Mouse (Mus musculus) kidney, embryonic 14.5 days (tissue): ENCODE results near the gene Arhgef17. TPM values are rescaled to one million over a fixed set of nuclear protein-coding genes. Genes with fewer than 3 reads are reported as not detected.

ENCODE experiments used
- ATAC-seq: fragments of 200-750 bp; cut with Nextera tagmentation; 2 replicates; pipeline ENCODE4 v1.8.0; 2017; ENCODE audit warnings: moderate number of reproducible peaks, mild to moderate bottlenecking, moderate TSS enrichment, moderate library complexity; ENCODE audit not compliant: low FRiP score, low TSS enrichment
- H3K27ac ChIP-seq: fragments of 300-500 bp; sonication (generic); 2 replicates; pipeline ENCODE4 v1.5.1; 2014; ENCODE audit warnings: low read depth, mild to moderate bottlenecking, low read length, moderate library complexity, mixed read lengths
- H3K27me3 ChIP-seq: fragments of 300-500 bp; sonication (generic); 2 replicates; pipeline ENCODE4 v1.6.1; 2014; ENCODE audit warnings: mild to moderate bottlenecking, low read length; ENCODE audit not compliant: control insufficient read depth, insufficient read depth
- H3K36me3 ChIP-seq: fragments of 300-500 bp; sonication (generic); 2 replicates; pipeline ENCODE4 v1.6.1; 2014; ENCODE audit warnings: low read length, mixed read lengths; ENCODE audit not compliant: control insufficient read depth, insufficient read depth
- H3K4me1 ChIP-seq: fragments of 300-500 bp; sonication (generic); 2 replicates; pipeline ENCODE4 v1.6.1; 2014; ENCODE audit warnings: low read length, mixed read lengths; ENCODE audit not compliant: control insufficient read depth, insufficient read depth
- H3K4me2 ChIP-seq: fragments of 300-500 bp; sonication (generic); replicated peaks from 2 replicates; pipeline ENCODE4 v1.6.1; 2014; ENCODE audit warnings: low read depth, mild to moderate bottlenecking, low read length
- H3K4me3 ChIP-seq: fragments of 300-500 bp; sonication (generic); 2 replicates; pipeline ENCODE4 v1.5.1; 2014; ENCODE audit warnings: mild to moderate bottlenecking, low read length
- H3K9ac ChIP-seq: fragments of 300-500 bp; sonication (generic); 2 replicates; pipeline ENCODE4 v1.6.1; 2014; ENCODE audit warnings: low read depth, mild to moderate bottlenecking, low read length, moderate library complexity
- H3K9me3 ChIP-seq: fragments of 300-500 bp; sonication (generic); 2 replicates; pipeline ENCODE4 v1.6.1; 2016; ENCODE audit warnings: low read length; ENCODE audit not compliant: control insufficient read depth
- WGBS: fragments of 180-500 bp; shearing (Covaris S2); extraction: QIAGEN DNeasy Blood & Tissue Kit; methylation state at CpG from one replicate; pipeline ENCODE4 v1.1.7; 2014; 5-methylcytosine and 5-hydroxymethylcytosine counted together
- polyA plus RNA-seq: library from polyadenylated mRNA; unstranded; fragments of >200 nt; fragmentation: Nextera tagmentation; extraction: Ambion mirVana; gene quantifications from 2 replicates; pipeline ENCODE4 v1.2.1, GENCODE M21; 2014

Gene Arhgef17
- polyA plus RNA-seq, 1 experiment from 2014 or later, result 15.5 TPM

DNA sequence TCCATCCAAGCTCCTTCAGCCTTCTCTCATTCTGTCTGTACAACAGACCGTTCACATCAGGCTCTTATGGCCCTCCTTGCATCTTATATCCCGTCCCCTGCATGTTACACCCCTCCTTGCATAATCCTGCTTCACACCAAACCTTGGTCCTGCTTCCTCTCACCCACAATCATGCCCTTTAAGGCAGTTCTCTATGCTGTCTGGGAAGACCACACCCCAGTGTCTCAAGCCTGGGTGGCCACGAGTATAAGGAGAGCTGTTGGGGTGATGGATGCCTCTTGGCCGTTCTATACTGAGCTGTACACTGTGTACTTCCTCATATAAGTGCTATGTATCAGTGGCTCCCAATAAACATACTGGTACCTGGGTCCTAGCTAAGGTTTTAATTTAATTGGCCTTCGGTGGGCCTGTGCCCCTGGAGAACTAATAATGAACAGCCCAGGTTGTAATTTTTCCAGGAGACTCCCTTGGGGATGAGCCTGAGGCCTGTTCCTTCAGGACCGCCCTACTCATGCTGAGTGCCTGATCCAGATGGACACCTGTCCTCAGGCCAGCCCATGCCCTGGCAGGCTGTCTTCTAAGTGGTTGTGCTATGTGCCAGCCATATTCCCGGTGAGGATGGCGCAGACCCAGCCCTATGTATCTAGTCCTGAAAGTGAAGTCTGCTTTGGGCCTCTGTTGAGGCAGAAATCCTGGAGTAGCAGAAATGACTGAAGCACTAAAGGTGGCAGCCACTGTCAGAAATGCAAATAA, 61.9 kb downstream of the Arhgef17 start:
- no peak overlapping the region for H3K4me2 ChIP-seq
- 0 out of 2 replicates have a peak, but pooled peaks cover 5% of the 10 kb centered on the region for H3K4me1 ChIP-seq
- no peak overlapping the region for H3K4me3 ChIP-seq
- WGBS, result 82% methylated on average over 8 of the region's 8 CpGs
- no peaks in the 10 kb centered on the region for H3K9me3 ChIP-seq
- no peak overlapping the region for H3K9ac ChIP-seq
- peaks cover 40% of the 10 kb centered on the region for H3K36me3 ChIP-seq
- no peak for ATAC-seq
- H3K27ac ChIP-seq, result no peak overlapping the region
- no peaks in the 10 kb centered on the region for H3K27me3 ChIP-seq

- ATAC-seq, result no peak
- WGBS, result 61% methylated on average over 4 of the region's 4 CpGs
- H3K27ac ChIP-seq, result no peak overlapping the region
Observed at GRCm38 (mm10) chr7:100868551-100868950, 63.4 kb downstream of the Arhgef17 start.

DNA sequence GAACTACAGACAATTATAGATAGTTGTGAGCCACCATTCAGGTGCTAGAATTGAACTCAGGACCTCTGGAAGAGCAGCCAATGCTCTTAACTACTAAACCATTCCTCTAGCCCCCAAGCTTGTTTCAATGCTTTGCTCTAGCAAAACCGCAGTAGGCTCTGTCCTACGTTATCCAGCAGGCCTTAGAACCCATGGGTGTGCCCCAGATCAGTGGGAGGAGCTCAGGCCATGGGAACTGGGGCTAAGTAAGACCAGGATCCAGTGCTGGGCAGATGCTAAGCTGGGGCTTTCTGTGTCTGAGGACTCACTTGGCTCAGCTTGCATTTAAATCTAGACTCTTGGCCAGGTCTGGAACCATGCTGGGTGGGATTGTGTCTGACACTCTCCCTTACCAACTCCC, 64.3 kb downstream of the Arhgef17 start:
- 74% methylated on average over 2 of the region's 2 CpGs for WGBS
- no peak overlapping the region for H3K4me2 ChIP-seq
- H3K4me1 ChIP-seq, result 0 out of 2 replicates have a peak, but pooled peaks cover 4% of the 10 kb centered on the region
- H3K36me3 ChIP-seq, result peaks cover 19% of the 10 kb centered on the region; the same call in 1 of the 2 replicates
- no peak for ATAC-seq
- no peaks in the 10 kb centered on the region for H3K9me3 ChIP-seq
- H3K27ac ChIP-seq, result no peak overlapping the region
- H3K27me3 ChIP-seq, result no peaks in the 10 kb centered on the region
- H3K9ac ChIP-seq, result no peak overlapping the region
- no peak overlapping the region for H3K4me3 ChIP-seq

More at GRCm38 (mm10) chr7:100868551-100868950, 63.4 kb downstream of the Arhgef17 start:
- Histone ChIP-seq H3K9ac (no peak overlapping the region), H3K4me1 (0 out of 2 replicates have a peak, but pooled peaks cover 5% of the 10 kb centered on the region), H3K9me3 (no peaks in the 10 kb centered on the region), H3K36me3 (peaks cover 28% of the 10 kb centered on the region), H3K27me3 (no peaks in the 10 kb centered on the region), H3K4me2 (no peak overlapping the region), H3K4me3 (no peak overlapping the region)

DNA sequence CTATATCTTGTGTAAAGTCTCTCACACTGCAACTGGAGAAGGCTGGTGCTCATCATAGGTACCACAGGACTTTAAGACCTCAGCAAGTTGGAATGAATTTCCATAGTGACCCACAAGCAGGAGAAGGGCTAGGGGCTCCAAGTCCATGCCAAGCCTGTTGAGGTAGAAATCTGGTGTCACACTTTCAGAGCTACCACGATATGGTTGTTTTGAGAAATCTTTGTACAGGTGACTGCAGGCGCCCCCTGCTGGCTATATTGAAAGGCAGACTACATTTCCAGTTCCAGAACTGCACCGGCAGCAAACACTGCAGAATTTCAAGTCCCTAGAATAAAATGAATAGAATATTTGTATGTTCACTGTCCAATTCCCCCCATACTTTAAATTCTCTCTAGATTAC, 65.2 kb downstream of the Arhgef17 start:
- Histone ChIP-seq H3K36me3 (peaks cover 10% of the 10 kb centered on the region; the same call in 1 of the 2 replicates), H3K9ac (no peak overlapping the region), H3K4me3 (no peak overlapping the region), H3K27ac (no peak overlapping the region), H3K4me1 (0 out of 2 replicates have a peak, but pooled peaks cover 6% of the 10 kb centered on the region), H3K9me3 (no peaks in the 10 kb centered on the region), H3K27me3 (no peaks in the 10 kb centered on the region), H3K4me2 (no peak overlapping the region)
- WGBS, result 8% methylated on average over 3 of the region's 3 CpGs
- ATAC-seq, result no peak

- peak within 1 kb of the TSS; percentile 77 for H3K27ac ChIP-seq
- peak within 1 kb of the TSS; percentile 79 for H3K9ac ChIP-seq
- under 1% methylated on average over 81 of the region's 91 CpGs for WGBS
- no peaks in the 10 kb centered on the region for H3K27me3 ChIP-seq
- peak within 1 kb of the TSS; percentile 80 for H3K4me3 ChIP-seq
- peak; percentile 95 for ATAC-seq
- no peaks in the 10 kb centered on the region for H3K36me3 ChIP-seq
- H3K4me1 ChIP-seq, result 0 out of 2 replicates have a peak, but pooled peaks cover 7% of the 10 kb centered on the region
- H3K9me3 ChIP-seq, result no peaks in the 10 kb centered on the region
- peak within 1 kb of the TSS; percentile 93 for H3K4me2 ChIP-seq
Observed at GRCm38 (mm10) chr7:100862828-100863638, 68.9 kb downstream of the Arhgef17 start, which contains the start of gene Relt. TSS of gene Relt (minus strand) at chr7:100863446.

DNA sequence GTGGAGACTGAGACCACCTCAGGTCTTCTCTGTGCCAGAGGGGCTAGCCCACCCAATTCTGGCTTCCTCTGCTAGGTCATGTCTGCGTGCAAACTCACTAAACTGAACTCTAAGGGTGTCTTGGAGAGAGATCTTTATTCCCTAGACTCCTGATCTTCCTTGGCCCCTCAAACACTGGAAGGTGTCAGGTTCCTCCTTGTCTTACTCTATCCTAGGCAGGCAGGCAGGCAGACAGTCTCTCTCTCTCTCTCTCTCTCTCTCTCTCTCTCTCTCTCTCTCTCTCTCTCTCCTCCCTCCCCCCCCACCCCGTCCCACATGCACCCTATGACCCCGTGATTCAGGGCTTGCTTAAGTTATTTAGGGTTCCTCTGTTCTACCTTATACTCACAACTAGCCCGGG, 69.6 kb downstream of the Arhgef17 start:
- H3K27ac ChIP-seq, result no peak overlapping the region; the same call in 1 of the 2 replicates

GRCm38 (mm10) chr7:100861209-100861608, 70.7 kb downstream of the Arhgef17 start:
- Histone ChIP-seq H3K4me1 (0 out of 2 replicates have a peak, but pooled peaks cover 8% of the 10 kb centered on the region), H3K9me3 (no peaks in the 10 kb centered on the region), H3K4me3 (no peak overlapping the region), H3K9ac (no peak overlapping the region), H3K4me2 (no peak overlapping the region), H3K36me3 (no peaks in the 10 kb centered on the region), H3K27ac (no peak overlapping the region), H3K27me3 (no peaks in the 10 kb centered on the region)
- ATAC-seq, result no peak
- 93% methylated on average over 5 of the region's 5 CpGs for WGBS

More for the DNA sequence above, 69.6 kb downstream of the Arhgef17 start:
- WGBS, result 10% methylated on average over 4 of the region's 4 CpGs
- Histone ChIP-seq H3K4me3 (peak overlapping the region; percentile 80), H3K4me1 (0 out of 2 replicates have a peak, but pooled peaks cover 7% of the 10 kb centered on the region), H3K9ac (peak overlapping the region; percentile 79), H3K27me3 (no peaks in the 10 kb centered on the region), H3K9me3 (no peaks in the 10 kb centered on the region), H3K36me3 (no peaks in the 10 kb centered on the region), H3K4me2 (peak overlapping the region; percentile 93)
- ATAC-seq, result no peak

DNA sequence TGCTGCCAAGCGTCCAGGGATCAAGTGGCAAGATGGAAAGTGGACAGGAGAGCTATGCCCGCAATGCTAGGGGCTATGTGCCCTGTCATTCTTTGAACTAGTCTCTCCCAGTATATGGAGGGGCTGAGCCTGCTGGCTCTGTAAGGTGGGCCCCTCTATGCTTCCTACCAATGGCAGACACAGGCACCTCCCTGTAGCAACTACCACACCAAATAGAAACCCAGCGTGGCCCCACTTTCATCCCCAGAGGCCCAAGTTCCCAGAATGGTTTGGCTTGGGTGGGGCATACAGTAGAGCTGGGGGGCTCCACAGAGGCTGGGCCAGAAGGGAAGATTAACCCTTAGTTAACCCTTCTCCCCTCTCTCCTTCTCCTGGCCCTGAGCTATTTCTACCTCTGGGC, 71.5 kb downstream of the Arhgef17 start:
- Histone ChIP-seq H3K4me2 (no peak overlapping the region), H3K36me3 (no peaks in the 10 kb centered on the region), H3K27ac (no peak overlapping the region), H3K9ac (no peak overlapping the region), H3K9me3 (no peaks in the 10 kb centered on the region), H3K27me3 (no peaks in the 10 kb centered on the region), H3K4me3 (no peak overlapping the region), H3K4me1 (peaks cover 16% of the 10 kb centered on the region; the same call in 1 of the 2 replicates)
- 82% methylated on average over 3 of the region's 3 CpGs for WGBS
- ATAC-seq, result no peak
